Mouse (Mus musculus): ENCODE measurements around the gene Cpsf4l. TPM values are rescaled to one million over a fixed set of nuclear protein-coding genes. Genes with fewer than 3 reads are reported as not detected.

Gene Cpsf4l
- total and polyA plus RNA-seq, 2 experiments from 2014 or later, result 0.10 TPM; not detected in 1

DNA sequence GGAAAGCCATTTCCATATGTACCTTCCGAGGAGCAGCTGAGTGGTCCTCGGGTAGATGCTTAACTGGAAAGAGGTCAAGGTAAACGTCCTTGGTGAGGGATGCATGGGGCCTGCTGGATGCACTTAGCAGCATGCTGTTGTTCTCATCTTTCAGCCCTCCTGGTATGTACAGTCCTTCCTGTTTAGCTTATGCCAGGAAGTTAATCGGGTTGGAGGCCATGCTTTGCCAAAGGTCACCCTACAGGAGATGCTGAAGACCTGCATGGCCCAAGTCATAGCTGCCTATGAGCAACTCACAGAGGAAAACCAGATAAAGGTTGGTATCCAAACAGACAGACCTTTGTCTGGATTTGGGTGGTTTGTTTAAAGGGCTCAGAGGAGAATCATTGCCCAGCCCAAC, 52.6 kb downstream of the Cpsf4l start:
- H3K4me3 ChIP-seq (ENCODE audit: low read depth, low read length), result no peak overlapping the region
- H3K4me2 ChIP-seq (ENCODE audit: low read depth, low read length), result no peak overlapping the region
- H3K27ac ChIP-seq (ENCODE audit: low read depth), result no peak overlapping the region
- DNase-seq (ENCODE audit: low spot score) (no peak), ATAC-seq (ENCODE audit: insufficient read depth, low read depth) (no peak)
- H3K27me3 ChIP-seq (ENCODE audit: control insufficient read depth, insufficient read depth, low read length), result no peaks in the 10 kb centered on the region
- TF ChIP-seq EP300 (IDR thresholded peaks at IDR 0.05; ENCODE audit: low read depth), result no peak
- TF ChIP-seq CTCF (IDR thresholded peaks at IDR 0.05; ENCODE audit: low read depth), result no peak
- no peaks in the 10 kb centered on the region for H3K9me3 ChIP-seq (replicated peaks; ENCODE audit: control insufficient read depth, low read length)
- H3K4me1 ChIP-seq (ENCODE audit: control insufficient read depth, insufficient read depth), result no peaks in the 10 kb centered on the region
- WGBS, result 67% methylated on average over 4 of the region's 4 CpGs
- H3K9ac ChIP-seq (replicated peaks; ENCODE audit: low read depth, low read length), result no peak overlapping the region
- H3K36me3 ChIP-seq (replicated peaks; ENCODE audit: control insufficient read depth, insufficient read depth, low read length), result peaks cover 96% of the 10 kb centered on the region

DNA sequence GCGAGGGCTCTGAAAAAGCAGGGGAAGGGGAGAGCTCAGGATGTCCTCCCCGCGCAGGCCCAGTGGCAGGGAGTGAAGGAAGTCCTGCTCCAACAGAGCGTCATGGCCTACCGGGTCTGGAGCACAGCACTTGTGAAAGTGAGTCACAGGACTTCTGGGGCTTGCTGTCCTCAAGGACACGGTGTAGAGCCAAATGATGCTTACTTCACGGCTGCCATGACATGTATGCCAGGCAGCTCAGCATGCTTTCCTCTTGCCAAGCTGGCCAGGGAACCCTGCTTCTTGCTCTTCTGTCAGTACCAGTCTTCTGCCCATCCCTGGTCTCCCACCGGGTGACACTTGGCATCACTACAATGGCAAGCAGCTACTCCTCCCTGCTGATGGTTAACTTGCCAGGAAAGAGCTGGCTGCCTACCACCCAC, 53.3 kb downstream of the Cpsf4l start:
- no peak overlapping the region for H3K9ac ChIP-seq (replicated peaks; ENCODE audit: low read depth, low read length)
- H3K36me3 ChIP-seq (replicated peaks; ENCODE audit: control insufficient read depth, insufficient read depth, low read length), result peaks cover 94% of the 10 kb centered on the region
- H3K4me3 ChIP-seq (ENCODE audit: low read depth, low read length), result no peak overlapping the region
- no peak overlapping the region for H3K4me2 ChIP-seq (ENCODE audit: low read depth, low read length)
- no peaks in the 10 kb centered on the region for H3K9me3 ChIP-seq (replicated peaks; ENCODE audit: control insufficient read depth, low read length)
- H3K27ac ChIP-seq (ENCODE audit: low read depth), result no peak overlapping the region
- no peak for DNase-seq (ENCODE audit: low spot score)
- TF ChIP-seq EP300 (IDR thresholded peaks at IDR 0.05; ENCODE audit: low read depth) (no peak), CTCF (IDR thresholded peaks at IDR 0.05; ENCODE audit: low read depth) (no peak)
- WGBS, result 81% methylated on average over 8 of the region's 8 CpGs
- no peak for ATAC-seq (ENCODE audit: insufficient read depth, low read depth)
- no peaks in the 10 kb centered on the region for H3K27me3 ChIP-seq (ENCODE audit: control insufficient read depth, insufficient read depth, low read length)
- H3K4me1 ChIP-seq (ENCODE audit: control insufficient read depth, insufficient read depth), result no peaks in the 10 kb centered on the region

DNA sequence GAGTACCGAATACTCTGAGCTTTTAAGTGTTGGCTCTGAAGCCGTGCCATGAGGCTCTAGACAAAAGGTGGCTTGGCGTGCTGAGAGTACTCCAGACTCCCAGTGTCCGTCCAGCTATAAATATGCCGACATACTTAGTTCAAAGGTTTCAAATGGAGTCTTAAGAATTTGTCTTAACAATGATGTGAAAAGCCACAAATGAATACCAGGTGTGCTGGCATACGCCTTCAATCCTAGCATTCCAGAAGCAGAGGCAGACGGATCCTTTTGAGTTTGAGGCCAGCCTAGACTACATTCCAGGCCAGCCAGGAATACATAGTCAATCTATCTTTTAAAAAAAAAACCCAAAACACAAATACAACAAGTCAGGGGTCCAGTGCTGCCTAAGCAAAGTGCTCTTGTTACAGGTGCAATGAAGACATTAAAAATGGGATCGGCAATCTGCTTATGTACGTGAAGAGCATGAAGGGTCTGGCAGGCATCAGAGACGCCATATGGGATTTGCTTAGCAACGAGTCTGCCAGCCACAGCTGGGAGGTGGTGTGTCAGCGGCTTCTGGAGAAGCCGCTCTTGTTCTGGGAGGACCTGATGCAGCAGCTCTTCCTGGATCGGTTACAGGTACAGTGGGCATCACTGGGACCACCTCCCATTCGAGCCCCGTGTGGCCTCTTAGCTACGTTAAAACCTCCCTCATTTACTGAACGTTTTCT, 55.1 kb downstream of the Cpsf4l start:
- H3K4me1 ChIP-seq (ENCODE audit: control insufficient read depth, insufficient read depth), result no peaks in the 10 kb centered on the region
- H3K9me3 ChIP-seq (replicated peaks; ENCODE audit: control insufficient read depth, low read length), result no peaks in the 10 kb centered on the region
- H3K4me3 ChIP-seq (ENCODE audit: low read depth, low read length), result no peak overlapping the region
- no peak for ATAC-seq (ENCODE audit: insufficient read depth, low read depth)
- no peak overlapping the region for H3K4me2 ChIP-seq (ENCODE audit: low read depth, low read length)
- WGBS, result 80% methylated on average over 18 of the region's 18 CpGs
- no peak for TF ChIP-seq CTCF (IDR thresholded peaks at IDR 0.05; ENCODE audit: low read depth)
- no peak for TF ChIP-seq EP300 (IDR thresholded peaks at IDR 0.05; ENCODE audit: low read depth)
- H3K9ac ChIP-seq (replicated peaks; ENCODE audit: low read depth, low read length), result no peak overlapping the region
- no peak overlapping the region for H3K27ac ChIP-seq (ENCODE audit: low read depth)
- no peak for DNase-seq (ENCODE audit: low spot score)
- peaks cover 80% of the 10 kb centered on the region for H3K36me3 ChIP-seq (replicated peaks; ENCODE audit: control insufficient read depth, insufficient read depth, low read length)
- no peaks in the 10 kb centered on the region for H3K27me3 ChIP-seq (ENCODE audit: control insufficient read depth, insufficient read depth, low read length)

DNA sequence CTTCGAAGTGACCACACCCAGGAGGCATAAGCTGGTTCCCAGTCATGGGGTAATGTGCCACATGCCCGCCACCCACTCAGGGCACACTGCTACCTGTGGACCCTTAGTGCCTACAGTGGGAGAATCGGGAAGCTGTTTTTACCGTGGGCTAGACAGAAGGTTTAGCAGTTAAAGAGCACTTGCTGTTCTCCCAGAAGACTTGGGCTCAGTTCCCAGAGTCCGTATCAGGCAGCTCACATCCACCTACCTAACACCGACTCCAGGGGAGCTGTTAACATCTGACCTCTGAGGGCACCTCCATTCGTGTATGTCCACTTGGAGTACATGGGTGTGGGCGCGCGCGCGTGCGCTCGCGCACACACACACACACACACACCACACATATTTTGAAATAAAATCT, 55.7 kb downstream of the Cpsf4l start:
- Histone ChIP-seq H3K36me3 (replicated peaks; ENCODE audit: control insufficient read depth, insufficient read depth, low read length) (peaks cover 73% of the 10 kb centered on the region), H3K9me3 (replicated peaks; ENCODE audit: control insufficient read depth, low read length) (no peaks in the 10 kb centered on the region), H3K4me1 (ENCODE audit: control insufficient read depth, insufficient read depth) (no peaks in the 10 kb centered on the region), H3K4me3 (ENCODE audit: low read depth, low read length) (no peak overlapping the region), H3K4me2 (ENCODE audit: low read depth, low read length) (no peak overlapping the region), H3K27me3 (ENCODE audit: control insufficient read depth, insufficient read depth, low read length) (no peaks in the 10 kb centered on the region), H3K27ac (ENCODE audit: low read depth) (no peak overlapping the region), H3K9ac (replicated peaks; ENCODE audit: low read depth, low read length) (no peak overlapping the region)
- no peak for ATAC-seq (ENCODE audit: insufficient read depth, low read depth)
- 90% methylated on average over 15 of the region's 15 CpGs for WGBS
- DNase-seq (ENCODE audit: low spot score), result no peak
- TF ChIP-seq CTCF (IDR thresholded peaks at IDR 0.05; ENCODE audit: low read depth), result no peak
- no peak for TF ChIP-seq EP300 (IDR thresholded peaks at IDR 0.05; ENCODE audit: low read depth)

DNA sequence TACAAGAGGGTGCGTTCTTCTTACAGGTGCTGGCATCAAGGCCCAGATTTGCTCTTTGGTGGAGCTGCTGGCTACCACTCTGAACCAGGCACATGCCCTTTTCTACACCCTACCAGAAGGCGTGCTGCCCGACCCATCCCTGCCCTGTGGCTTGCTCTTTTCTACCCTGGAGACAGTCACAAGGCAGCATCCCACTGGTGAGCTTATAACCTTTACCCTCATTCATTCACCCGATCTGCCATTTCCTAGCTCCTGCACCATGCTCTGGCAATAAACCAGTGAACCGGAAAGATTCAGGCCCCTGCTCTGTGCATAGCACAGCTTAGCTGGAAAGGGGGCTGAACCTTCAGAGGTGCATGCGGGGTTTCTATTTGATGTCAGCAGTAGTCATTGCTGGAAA, 57.3 kb downstream of the Cpsf4l start:
- 95% methylated on average over 6 of the region's 6 CpGs for WGBS
- H3K4me1 ChIP-seq (ENCODE audit: control insufficient read depth, insufficient read depth), result peaks cover 7% of the 10 kb centered on the region; the same call in 1 of the 2 replicates
- TF ChIP-seq CTCF (IDR thresholded peaks at IDR 0.05; ENCODE audit: low read depth) (no peak), EP300 (IDR thresholded peaks at IDR 0.05; ENCODE audit: low read depth) (no peak)
- H3K4me3 ChIP-seq (ENCODE audit: low read depth, low read length), result no peak overlapping the region
- no peak for ATAC-seq (ENCODE audit: insufficient read depth, low read depth)
- no peaks in the 10 kb centered on the region for H3K27me3 ChIP-seq (ENCODE audit: control insufficient read depth, insufficient read depth, low read length)
- H3K36me3 ChIP-seq (replicated peaks; ENCODE audit: control insufficient read depth, insufficient read depth, low read length), result peaks cover 58% of the 10 kb centered on the region
- no peak overlapping the region for H3K27ac ChIP-seq (ENCODE audit: low read depth)
- no peak for DNase-seq (ENCODE audit: low spot score)
- no peak overlapping the region for H3K9ac ChIP-seq (replicated peaks; ENCODE audit: low read depth, low read length)
- no peak overlapping the region for H3K4me2 ChIP-seq (ENCODE audit: low read depth, low read length)
- H3K9me3 ChIP-seq (replicated peaks; ENCODE audit: control insufficient read depth, low read length), result no peaks in the 10 kb centered on the region

DNA sequence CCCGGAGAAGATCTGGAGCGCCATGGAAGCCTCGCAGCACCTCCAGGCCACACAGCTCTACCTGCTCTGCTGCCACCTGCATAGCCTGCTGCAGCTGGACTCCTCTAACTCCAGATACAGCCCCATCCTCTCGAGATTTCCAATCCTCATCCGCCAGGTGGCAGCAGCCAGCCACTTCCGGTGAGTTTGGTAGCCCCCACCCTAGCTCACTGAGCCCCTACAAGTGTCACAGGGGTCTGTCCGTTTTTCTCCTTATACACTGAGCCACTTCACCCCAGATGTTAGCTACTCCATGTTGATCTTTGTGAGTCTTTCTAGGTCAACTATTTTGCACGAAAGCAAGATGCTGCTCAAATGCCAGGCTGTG, 57.9 kb downstream of the Cpsf4l start:
- ATAC-seq (ENCODE audit: insufficient read depth, low read depth), result no peak
- H3K36me3 ChIP-seq (replicated peaks; ENCODE audit: control insufficient read depth, insufficient read depth, low read length), result peaks cover 51% of the 10 kb centered on the region

More for the DNA sequence above, 57.9 kb downstream of the Cpsf4l start:
- Histone ChIP-seq H3K9me3 (replicated peaks; ENCODE audit: control insufficient read depth, low read length) (no peaks in the 10 kb centered on the region), H3K4me1 (ENCODE audit: control insufficient read depth, insufficient read depth) (peaks cover 7% of the 10 kb centered on the region; the same call in 1 of the 2 replicates), H3K4me3 (ENCODE audit: low read depth, low read length) (no peak overlapping the region), H3K4me2 (ENCODE audit: low read depth, low read length) (no peak overlapping the region), H3K27ac (ENCODE audit: low read depth) (no peak overlapping the region), H3K9ac (replicated peaks; ENCODE audit: low read depth, low read length) (no peak overlapping the region), H3K27me3 (ENCODE audit: control insufficient read depth, insufficient read depth, low read length) (no peaks in the 10 kb centered on the region)
- no peak for DNase-seq (ENCODE audit: low spot score)
- TF ChIP-seq CTCF (IDR thresholded peaks at IDR 0.05; ENCODE audit: low read depth) (peak; percentile 46), EP300 (IDR thresholded peaks at IDR 0.05; ENCODE audit: low read depth) (no peak)
- 49% methylated on average over 8 of the region's 8 CpGs for WGBS

Measured in heart, postnatal 0 days (tissue).